Mouse (Mus musculus) gastrocnemius, adult 2 months (tissue): ENCODE data around the gene Anxa9. TPM values are rescaled to one million over a fixed set of nuclear protein-coding genes. Genes with fewer than 3 reads are reported as not detected.

Experiments used
- DNase-seq: peaks from one replicate; pipeline ENCODE4 v3.0.0; 2022
- H3K27ac ChIP-seq: fragments of 200-600 bp; 2 replicates; pipeline ENCODE4 v1.8.1; 2022; ENCODE audit warnings: mild to moderate bottlenecking
- H3K4me3 ChIP-seq: fragments of 200-600 bp; 2 replicates; pipeline ENCODE4 v1.8.1; 2022; ENCODE audit warnings: mild to moderate bottlenecking, moderate library complexity
- CTCF ChIP-seq: fragments of 200-600 bp; IDR thresholded peaks from 2 replicates; pipeline ENCODE4 v1.8.1; 2022; ENCODE audit warnings: antibody characterized with exemption, mild to moderate bottlenecking, moderate library complexity
- intact Hi-C: fragments of 180-260 bp; cut with DNase I; formaldehyde crosslinking; loops from one replicate; pipeline ENCODE4 v1.15.1; 2025
- total RNA-seq, 2 experiments: library from RNA; stranded (reverse); gene quantifications; 2 replicates each; pipeline ENCODE4 v1.2.3; 2021

The Anxa9 gene
- total RNA-seq, 2 experiments from 2014 or later, result not detected

DNA sequence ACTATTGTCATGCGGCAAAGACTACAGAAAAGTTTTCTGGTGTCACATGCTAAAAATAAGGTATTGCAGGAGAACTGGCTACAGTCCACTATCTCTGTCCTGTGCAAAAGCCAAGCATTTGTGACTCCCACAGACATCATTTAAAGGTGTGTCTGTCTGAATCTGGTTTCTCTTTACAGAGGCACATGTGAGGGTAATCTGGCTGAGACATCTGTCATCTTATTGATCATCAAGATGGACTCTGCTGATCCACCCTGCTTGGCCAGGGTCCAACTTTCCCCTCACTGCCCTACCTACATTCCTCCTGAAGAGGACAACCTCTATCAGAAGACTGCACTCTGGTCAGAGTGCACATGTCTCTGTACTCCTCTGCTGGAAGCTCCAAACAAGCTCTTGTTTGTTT, 29.8 kb downstream of the Anxa9 start:
- Histone ChIP-seq H3K27ac (peak overlapping the region; percentile 93), H3K4me3 (peak overlapping the region; percentile 2; the same call in 1 of the 2 replicates)
- no peak for TF ChIP-seq CTCF
- intact Hi-C loops, result no loop called here
- peak; percentile 58 for DNase-seq

DNA sequence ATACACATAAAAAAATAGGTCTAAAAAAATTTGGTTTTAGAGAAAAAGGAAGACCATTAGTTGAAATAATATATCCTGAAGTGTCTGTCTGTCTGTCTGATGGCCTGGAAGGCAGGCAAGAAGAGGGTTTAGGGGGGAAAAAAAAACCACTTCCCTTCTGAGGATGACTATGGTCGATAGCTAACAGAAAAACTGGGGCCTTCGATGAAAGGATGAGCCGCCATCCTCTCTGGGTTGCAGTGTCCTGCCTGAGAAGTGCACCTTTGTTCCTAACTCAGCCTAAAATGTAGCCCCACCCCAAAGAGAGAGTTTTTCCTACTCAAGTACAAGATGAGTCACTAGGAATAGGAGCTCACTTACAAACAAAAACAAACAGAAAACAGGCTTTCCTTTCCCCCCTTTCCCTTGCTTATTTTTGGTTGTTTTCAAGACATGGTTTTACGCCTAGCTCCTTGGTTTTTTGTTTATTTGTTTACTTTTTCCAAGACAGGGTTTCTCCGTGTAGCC, 30.5 kb downstream of the Anxa9 start:
- Histone ChIP-seq H3K4me3 (no peak overlapping the region), H3K27ac (peak overlapping the region; percentile 93)
- intact Hi-C loops, result no loop called here
- no peak for TF ChIP-seq CTCF
- no peak for DNase-seq

DNA sequence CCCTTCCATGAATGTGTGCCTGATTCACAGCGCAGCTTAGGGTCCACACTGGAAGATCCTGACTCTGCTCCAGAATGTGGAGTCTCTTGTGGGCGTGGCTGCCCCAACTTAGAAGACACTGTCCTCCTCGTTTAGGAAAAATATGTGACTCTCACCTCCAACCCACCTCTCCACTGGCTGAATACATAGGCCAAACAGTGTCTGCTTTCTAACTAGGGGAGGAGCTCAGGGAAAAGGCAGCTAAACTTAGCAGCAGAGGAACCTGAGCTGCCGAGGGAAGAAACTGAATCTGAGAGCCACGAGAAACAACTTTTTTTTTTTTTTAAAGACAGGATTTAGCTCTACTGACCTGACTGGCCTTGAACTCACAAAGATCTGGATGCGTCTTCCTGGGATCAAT, 31.8 kb downstream of the Anxa9 start:
- Histone ChIP-seq H3K4me3 (peak overlapping the region; percentile 18), H3K27ac (peak overlapping the region; percentile 93)
- peak; percentile 59 for DNase-seq
- intact Hi-C loops, result no loop called here
- no peak for TF ChIP-seq CTCF

DNA sequence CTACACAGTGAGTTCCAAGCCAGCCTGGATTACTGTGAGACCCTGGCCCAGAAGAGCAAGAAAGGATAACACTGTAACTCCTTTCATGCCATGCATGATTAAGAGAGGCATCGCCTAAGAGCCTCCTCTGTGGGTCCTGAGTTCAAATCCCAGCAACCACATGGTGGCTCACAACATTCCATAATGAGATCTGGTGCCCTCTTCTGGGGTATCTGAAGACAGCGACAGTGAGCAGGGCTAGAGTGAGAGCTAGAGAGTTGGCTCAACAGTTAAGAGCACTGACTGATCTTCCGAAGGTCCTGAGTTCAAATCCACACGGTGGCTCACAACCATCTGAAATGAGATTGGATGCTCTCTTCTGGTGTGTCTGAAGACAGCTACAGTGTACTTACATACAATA, 32.5 kb downstream of the Anxa9 start:
- no peak for DNase-seq
- intact Hi-C loops, result no loop called here
- TF ChIP-seq CTCF, result no peak
- peak overlapping the region; percentile 93 for H3K27ac ChIP-seq
- no peak overlapping the region for H3K4me3 ChIP-seq

DNA sequence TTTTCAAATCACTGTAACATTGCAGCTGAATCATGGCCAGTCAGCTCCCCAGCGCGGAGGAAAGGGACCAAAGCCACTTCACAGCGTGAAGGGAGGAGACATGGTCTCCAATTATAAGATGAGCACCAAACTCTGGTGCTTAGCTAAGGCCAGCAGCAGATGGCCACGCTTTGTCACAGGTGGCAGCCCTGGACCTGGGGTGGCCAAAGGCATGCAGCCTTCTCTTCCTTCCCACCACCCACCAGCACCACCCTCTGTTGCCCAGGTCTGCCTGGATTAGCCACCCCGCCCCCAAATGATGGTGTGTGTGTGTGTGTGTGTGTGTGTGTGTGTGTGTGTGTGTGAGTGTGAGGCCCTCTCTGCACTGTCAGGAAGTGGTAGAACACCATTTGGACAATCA, 33.5 kb downstream of the Anxa9 start:
- no peak overlapping the region for H3K4me3 ChIP-seq
- H3K27ac ChIP-seq, result peak overlapping the region; percentile 93
- intact Hi-C loops, result no loop called here
- no peak for DNase-seq
- no peak for TF ChIP-seq CTCF

DNA sequence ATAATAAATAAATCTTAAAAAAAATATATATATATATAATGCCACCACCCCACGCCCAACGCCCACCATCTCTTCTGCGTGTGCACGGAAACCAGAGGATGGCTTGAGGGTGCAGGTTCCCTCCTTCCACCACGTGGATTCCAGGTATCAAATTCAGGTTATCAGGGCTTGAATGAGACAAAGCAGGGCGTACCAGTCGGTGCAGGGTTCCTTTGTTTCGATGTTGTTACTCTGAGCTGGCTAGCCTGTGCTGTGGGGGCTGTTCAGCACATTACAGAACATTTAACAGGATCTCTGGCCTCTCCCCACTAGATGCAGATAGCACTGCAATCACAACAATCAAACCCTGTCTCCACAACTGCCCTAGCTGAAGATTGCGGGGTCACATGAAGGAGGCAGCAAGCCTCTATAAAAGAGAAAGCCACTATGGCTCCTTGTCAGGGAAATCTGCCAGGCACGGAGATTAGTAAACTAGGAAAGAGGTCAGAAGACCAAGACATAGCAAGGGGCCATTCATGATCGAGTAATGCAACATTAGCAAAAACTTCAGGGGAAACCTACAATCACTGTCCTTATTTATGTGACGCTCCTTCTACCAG, 36.1 kb downstream of the Anxa9 start:
- H3K4me3 ChIP-seq, result no peak overlapping the region
- TF ChIP-seq CTCF, result no peak
- no peak for DNase-seq
- H3K27ac ChIP-seq, result peak overlapping the region; percentile 25; the same call in 1 of the 2 replicates
- intact Hi-C loops, result no loop called here

DNA sequence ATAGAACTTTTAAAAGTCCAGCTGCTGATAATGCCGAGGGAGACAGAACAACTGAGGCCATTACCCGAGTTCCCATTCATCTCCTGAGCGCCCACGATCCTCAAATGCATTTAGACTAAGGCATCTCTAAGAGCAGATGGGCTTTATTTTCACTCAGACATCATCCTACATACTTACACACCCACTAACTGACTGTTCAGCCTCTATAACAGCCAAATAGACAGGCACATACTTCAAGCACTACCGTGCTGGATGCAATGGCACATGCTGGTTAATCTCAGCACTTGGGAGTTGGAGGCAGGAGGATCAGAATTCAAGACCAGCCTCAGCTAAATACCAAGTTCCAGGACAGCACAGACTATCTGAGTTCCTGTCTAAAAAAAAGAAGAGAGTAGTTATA, 37.2 kb downstream of the Anxa9 start:
- DNase-seq, result no peak
- Histone ChIP-seq H3K4me3 (no peak overlapping the region), H3K27ac (peak overlapping the region; percentile 57; the same call in 1 of the 2 replicates)
- no peak for TF ChIP-seq CTCF
- intact Hi-C loops, result no loop called here

DNA sequence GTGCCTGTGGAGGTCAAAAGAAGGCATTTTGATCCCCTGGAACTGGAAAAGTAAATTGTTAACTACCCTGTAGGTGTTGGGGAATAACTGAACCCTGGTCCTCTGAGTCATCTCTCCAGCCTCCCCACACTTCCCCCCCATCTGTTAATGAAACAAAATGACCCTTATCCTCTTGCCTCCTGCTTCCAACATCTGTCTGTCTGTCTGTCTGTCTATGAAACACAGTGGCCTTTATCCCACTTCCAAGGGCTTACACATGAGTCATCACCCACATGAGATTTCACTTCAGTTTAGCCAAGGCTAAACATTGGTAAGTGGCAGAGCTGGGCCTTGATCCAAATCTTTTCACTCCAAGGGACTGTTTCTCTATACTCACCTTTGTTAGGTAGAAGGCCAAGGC, 39.1 kb downstream of the Anxa9 start:
- TF ChIP-seq CTCF, result no peak
- peak overlapping the region; percentile 87 for H3K27ac ChIP-seq
- no peak overlapping the region for H3K4me3 ChIP-seq
- DNase-seq, result no peak
- intact Hi-C loops, result no loop called here

DNA sequence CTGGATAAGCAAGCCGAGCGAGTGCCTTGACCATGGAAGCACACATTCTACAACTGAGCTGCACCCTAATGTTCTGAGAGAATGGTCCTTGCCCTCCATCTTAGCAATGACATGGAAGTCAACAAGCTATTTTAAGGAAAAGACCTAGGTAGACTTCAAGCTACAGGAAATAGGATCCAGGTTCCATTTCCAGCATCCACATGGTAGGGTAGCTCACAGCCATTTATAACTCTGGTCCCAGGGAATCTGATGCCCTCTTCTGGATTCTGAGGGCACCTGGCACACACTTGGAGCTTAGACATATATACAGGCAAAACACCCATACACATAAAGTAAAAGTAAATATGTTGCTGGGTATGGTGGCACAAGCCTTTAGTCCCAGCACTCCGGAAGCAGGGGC, 40.9 kb downstream of the Anxa9 start:
- TF ChIP-seq CTCF, result peak; percentile 37
- intact Hi-C loops, result no loop called here
- H3K27ac ChIP-seq, result peak overlapping the region; percentile 87
- DNase-seq, result no peak
- H3K4me3 ChIP-seq, result no peak overlapping the region; the same call in 1 of the 2 replicates

DNA sequence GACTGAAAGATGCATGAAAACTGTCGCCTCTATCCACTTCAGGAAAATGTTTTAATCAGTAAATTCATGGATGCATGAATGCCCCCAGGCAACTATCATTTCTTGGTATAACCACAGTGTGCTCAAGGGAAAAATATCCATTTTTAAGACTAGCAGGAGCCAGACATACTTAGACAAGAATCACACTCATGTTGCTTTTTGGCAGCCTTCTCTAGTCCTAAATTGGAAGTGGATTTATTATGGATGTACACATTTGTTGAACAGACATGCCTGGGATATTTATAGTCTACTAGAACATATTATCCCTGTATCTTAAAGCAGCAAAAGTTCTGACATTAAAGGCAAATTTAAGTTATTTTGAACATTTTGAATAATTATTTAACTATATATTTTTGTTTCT, 42.3 kb downstream of the Anxa9 start:
- Histone ChIP-seq H3K4me3 (peak overlapping the region; percentile 1; the same call in 1 of the 2 replicates), H3K27ac (peak overlapping the region; percentile 87)
- intact Hi-C loops, result loop anchor here (5.0 kb wide), 2 partner anchors 47 to 122 kb away; partner anchors contain the start of genes Gabpb2 and Tnfaip8l2
- no peak for DNase-seq
- no peak for TF ChIP-seq CTCF

DNA sequence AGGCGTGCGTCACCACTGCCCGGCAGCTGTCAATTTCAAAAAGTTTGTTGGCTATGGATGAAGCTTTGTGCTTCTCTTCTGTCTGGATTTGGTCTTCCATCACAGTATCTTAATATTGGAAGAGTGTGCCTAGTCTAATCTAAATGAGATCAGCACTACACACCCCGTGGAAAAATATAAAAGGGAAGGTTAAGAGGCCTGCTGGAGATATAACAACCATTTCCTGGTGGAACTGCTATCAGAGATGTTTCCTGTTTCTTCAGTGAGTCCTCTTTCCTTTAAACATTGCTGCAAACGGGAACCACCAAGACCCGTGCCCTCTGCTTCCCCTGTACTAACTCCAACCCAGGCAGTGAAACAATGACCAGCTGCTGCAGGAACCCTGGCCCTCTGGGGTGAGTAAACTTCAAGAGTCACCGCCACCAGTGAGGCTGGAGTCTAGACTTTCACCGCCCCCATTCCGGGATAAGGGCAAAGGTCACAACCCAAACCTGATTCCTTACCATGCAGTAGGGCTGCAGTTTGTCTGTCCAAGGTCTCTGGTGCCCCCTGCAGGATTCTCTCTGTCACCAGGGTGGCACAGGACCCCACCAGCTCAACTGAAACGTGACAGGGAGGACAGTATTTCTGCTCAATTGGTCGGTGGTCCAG, 43.8 kb downstream of the Anxa9 start:
- peak; percentile 89 for DNase-seq
- TF ChIP-seq CTCF, result peak; percentile 88
- peak overlapping the region; percentile 87 for H3K27ac ChIP-seq
- H3K4me3 ChIP-seq, result peak overlapping the region; percentile 30; the same call in 1 of the 2 replicates
- intact Hi-C loops, result loop anchor here (5.0 kb wide), 2 partner anchors 46 to 121 kb away; partner anchors contain the start of genes Gabpb2 and Tnfaip8l2

DNA sequence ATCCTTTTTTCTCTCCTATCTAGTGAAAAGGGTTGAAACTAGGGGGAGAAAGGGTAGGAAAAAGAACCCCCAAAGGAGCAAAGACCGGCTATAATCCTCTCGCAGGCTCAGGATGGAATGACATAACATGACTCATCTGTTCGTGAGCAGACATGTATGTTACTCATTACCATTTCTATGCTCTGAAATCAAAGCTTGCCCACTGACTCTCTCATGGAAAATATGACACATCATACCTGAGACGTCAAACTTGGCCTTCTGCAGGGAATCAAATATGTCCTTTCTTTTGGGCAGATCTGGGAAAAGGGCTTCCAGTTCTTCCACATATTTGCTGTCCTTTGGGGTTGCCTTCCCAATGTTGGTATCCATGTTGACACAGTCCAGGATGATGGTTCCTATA, 45.0 kb downstream of the Anxa9 start:
- no peak for DNase-seq
- no peak overlapping the region for H3K27ac ChIP-seq
- no peak overlapping the region for H3K4me3 ChIP-seq
- TF ChIP-seq CTCF, result no peak
- intact Hi-C loops, result loop anchor here (5.0 kb wide), 2 partner anchors 45 to 120 kb away; partner anchors contain the start of genes Gabpb2 and Tnfaip8l2

DNA sequence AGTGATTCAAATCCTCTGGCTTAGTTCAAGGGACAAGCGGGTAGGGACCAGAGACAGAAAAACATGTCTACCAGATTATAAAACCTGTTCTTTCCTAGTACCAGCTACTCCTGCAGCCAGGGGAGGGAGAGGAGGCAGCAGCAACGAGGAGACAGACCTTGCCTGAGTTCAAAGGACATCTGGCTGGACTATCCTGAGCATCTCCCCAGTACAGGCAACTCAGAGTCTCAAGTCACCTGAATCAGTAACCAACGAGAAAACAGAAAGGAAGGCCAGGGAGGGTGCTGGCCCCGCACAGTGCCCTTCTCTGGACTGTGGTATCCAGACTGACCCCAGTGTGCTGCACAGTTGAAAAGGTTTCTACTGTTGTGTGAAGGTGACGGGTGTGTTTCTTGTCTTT, 50.0 kb downstream of the Anxa9 start:
- TF ChIP-seq CTCF, result no peak
- intact Hi-C loops, result no loop called here
- no peak for DNase-seq
- Histone ChIP-seq H3K27ac (no peak overlapping the region), H3K4me3 (no peak overlapping the region)
